Mouse (Mus musculus) midbrain, embryonic 16.5 days (tissue): ENCODE results near the gene Bcl11b. TPM values are rescaled to one million over a fixed set of nuclear protein-coding genes. Genes with fewer than 3 reads are reported as not detected.
A peak's percentile ranks its signal among the peaks of the same experiment; 100 is the strongest.

Source experiments
- ATAC-seq: fragments of 200-750 bp; cut with Nextera tagmentation; 2 replicates; pipeline ENCODE4 v1.8.0; 2017; ENCODE audit warnings: moderate TSS enrichment
- H3K27ac ChIP-seq: fragments of 300-500 bp; sonication (generic); 2 replicates; pipeline ENCODE4 v1.5.1; 2014; ENCODE audit warnings: mild to moderate bottlenecking, low read length, mixed read lengths
- H3K27me3 ChIP-seq: fragments of 300-500 bp; sonication (generic); 2 replicates; pipeline ENCODE4 v1.6.1; 2014; ENCODE audit warnings: low read depth, low read length, mixed read lengths; ENCODE audit not compliant: control insufficient read depth, insufficient read depth
- H3K36me3 ChIP-seq: fragments of 300-500 bp; sonication (generic); 2 replicates; pipeline ENCODE4 v1.6.1; 2014; ENCODE audit warnings: mild to moderate bottlenecking, low read length, moderate library complexity, mixed read lengths; ENCODE audit not compliant: control insufficient read depth, insufficient read depth
- H3K4me1 ChIP-seq: fragments of 300-500 bp; sonication (generic); 2 replicates; pipeline ENCODE4 v1.6.1; 2014; ENCODE audit warnings: mild to moderate bottlenecking, low read length, mixed read lengths; ENCODE audit not compliant: control insufficient read depth, insufficient read depth
- H3K4me2 ChIP-seq: fragments of 300-500 bp; sonication (generic); 2 replicates; pipeline ENCODE4 v1.6.1; 2014; ENCODE audit warnings: mild to moderate bottlenecking, low read length, mixed read lengths
- H3K4me3 ChIP-seq: fragments of 300-500 bp; sonication (generic); 2 replicates; pipeline ENCODE4 v1.5.1; 2014; ENCODE audit warnings: low read depth, mild to moderate bottlenecking, low read length, moderate library complexity, mixed read lengths
- H3K9ac ChIP-seq: fragments of 300-500 bp; sonication (generic); 2 replicates; pipeline ENCODE4 v1.6.1; 2014; ENCODE audit warnings: low read depth, low read length, mixed read lengths
- H3K9me3 ChIP-seq: fragments of 300-500 bp; sonication (generic); replicated peaks from 2 replicates; pipeline ENCODE4 v1.6.1; 2014; ENCODE audit warnings: mild to moderate bottlenecking, low read length, mixed read lengths; ENCODE audit not compliant: control insufficient read depth, poor library complexity, severe bottlenecking
- WGBS: fragments of 180-500 bp; shearing (Covaris S2); extraction: QIAGEN DNeasy Blood & Tissue Kit; methylation state at CpG from one replicate; pipeline ENCODE4 v1.1.7; 2014; 5-methylcytosine and 5-hydroxymethylcytosine counted together
- polyA plus RNA-seq: library from polyadenylated mRNA; unstranded; fragments of >200 nt; fragmentation: Nextera tagmentation; extraction: Ambion mirVana; gene quantifications from 2 replicates; pipeline ENCODE4 v1.2.1, GENCODE M21; 2015

Bcl11b gene
- polyA plus RNA-seq, 1 experiment from 2014 or later = 23.9 TPM

DNA sequence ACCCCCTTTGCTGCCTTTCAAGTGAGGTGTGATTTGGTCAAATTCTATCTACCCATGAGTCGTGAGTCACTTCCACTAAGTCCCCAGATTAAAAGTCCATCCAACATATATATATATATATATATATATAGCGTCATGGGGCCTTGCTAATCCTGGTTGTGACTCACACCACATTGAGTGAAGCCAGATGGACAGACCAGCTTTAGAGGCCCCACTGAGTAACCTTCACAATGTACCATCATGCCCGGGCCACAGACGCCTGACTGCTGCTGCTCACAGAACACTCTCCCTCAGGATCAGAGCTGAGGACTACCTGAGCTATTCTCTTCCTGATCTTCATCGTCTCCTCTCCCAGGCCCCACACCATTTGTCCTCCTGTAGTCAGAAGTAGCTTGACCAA lies 115.4 kb downstream of the Bcl11b start:
- H3K36me3 ChIP-seq = no peaks in the 10 kb centered on the region
- WGBS = 82% methylated on average over 5 of the region's 5 CpGs

DNA sequence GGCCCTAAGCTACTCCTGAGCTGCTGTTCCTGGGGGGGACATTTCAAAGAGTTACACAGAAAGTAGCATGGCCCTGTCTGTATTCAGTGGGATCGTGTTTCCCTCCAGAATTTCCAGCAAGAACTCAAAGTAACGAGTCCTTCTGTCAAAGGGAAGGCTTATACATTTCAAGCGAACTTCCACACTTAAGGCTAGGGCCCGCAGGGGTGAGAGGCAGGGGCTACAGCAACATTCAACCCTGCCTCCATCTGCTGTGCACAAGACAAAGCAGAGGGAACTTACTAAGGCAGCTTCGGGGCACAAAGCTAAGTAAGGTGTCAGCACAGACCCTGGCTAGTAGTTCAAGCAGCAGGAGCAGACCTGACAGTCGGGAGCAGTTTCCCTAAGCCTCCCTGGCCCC lies 115.8 kb downstream of the Bcl11b start:
- 59% methylated on average over 6 of the region's 6 CpGs for WGBS
- H3K27me3 ChIP-seq = no peaks in the 10 kb centered on the region
- no peak for ATAC-seq

More for the DNA sequence above, 115.4 kb downstream of the Bcl11b start:
- H3K4me2 ChIP-seq = no peak overlapping the region
- no peak overlapping the region for H3K4me3 ChIP-seq
- no peak overlapping the region for H3K9ac ChIP-seq
- no peak overlapping the region for H3K27ac ChIP-seq
- H3K27me3 ChIP-seq = no peaks in the 10 kb centered on the region
- no peaks in the 10 kb centered on the region for H3K9me3 ChIP-seq
- no peaks in the 10 kb centered on the region for H3K4me1 ChIP-seq
- no peak for ATAC-seq

DNA sequence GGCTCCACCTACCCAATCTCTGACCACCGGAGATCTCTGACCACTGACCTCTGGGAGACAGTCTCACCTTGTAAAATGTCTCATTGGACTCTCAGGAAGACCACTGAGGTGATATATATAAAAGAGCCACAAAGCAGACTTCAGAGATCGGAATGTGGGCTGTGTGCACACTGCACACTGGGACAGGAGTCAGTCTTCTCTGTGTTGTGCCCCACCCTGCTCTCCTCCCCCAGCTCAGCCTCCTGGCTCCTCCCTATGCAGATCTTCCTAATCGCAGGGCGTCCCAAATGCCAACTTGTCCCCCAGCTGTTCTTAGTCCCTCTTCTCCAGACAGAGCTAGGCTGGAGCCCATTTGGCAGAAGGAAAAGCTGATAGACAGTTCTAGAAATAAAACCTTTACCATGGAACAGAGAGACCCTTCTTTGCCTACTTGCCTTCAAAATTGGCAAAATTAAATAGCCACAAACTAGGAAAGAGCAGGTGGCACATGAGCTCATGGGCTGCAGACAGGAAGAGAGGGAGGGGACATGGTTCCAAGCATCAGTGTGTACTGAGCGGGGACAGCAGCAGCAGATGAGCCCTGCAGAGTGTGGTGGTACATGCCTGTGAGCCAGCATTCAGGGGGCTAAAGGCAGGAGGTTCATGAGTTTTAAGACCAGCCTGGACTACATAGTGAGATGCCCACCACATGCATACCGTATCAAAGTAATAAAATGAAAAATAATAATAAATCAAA lies 118.9 kb downstream of the Bcl11b start:
- 0 out of 2 replicates have a peak, but pooled peaks have one; percentile 42 for ATAC-seq
- Histone ChIP-seq H3K4me3 (no peak overlapping the region), H3K36me3 (no peaks in the 10 kb centered on the region), H3K27me3 (no peaks in the 10 kb centered on the region), H3K4me2 (no peak overlapping the region), H3K9me3 (no peaks in the 10 kb centered on the region), H3K4me1 (no peaks in the 10 kb centered on the region), H3K27ac (no peak overlapping the region), H3K9ac (no peak overlapping the region)
- 66% methylated on average over 6 of the region's 6 CpGs for WGBS

More for the DNA sequence above, 115.8 kb downstream of the Bcl11b start:
- Histone ChIP-seq H3K9me3 (no peaks in the 10 kb centered on the region), H3K9ac (no peak overlapping the region), H3K4me2 (no peak overlapping the region), H3K27ac (no peak overlapping the region), H3K36me3 (no peaks in the 10 kb centered on the region), H3K4me3 (no peak overlapping the region), H3K4me1 (no peaks in the 10 kb centered on the region)

DNA sequence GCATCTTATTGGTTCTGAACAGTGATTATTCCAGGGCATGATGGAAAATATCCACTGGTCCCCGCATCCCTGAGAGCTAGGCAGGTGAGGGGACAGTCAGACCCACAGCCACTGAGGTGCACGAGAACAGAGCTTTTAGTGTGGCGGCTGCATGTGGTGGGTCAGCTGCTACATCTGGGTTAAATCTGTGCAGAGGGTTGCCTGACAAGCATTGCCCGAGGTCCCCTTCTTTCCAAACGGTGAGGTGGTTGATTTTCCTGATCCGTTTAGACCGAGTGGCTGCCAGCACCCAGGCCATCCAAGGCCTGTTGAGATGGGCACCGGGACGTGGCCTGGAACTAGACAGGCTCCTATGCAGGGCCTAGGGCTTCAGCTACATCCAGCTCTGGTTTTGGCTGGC lies 121.7 kb downstream of the Bcl11b start:
- H3K4me3 ChIP-seq = no peak overlapping the region
- no peaks in the 10 kb centered on the region for H3K36me3 ChIP-seq
- H3K4me2 ChIP-seq = no peak overlapping the region
- no peaks in the 10 kb centered on the region for H3K27me3 ChIP-seq
- H3K4me1 ChIP-seq = no peaks in the 10 kb centered on the region
- no peak for ATAC-seq
- 90% methylated on average over 9 of the region's 9 CpGs for WGBS
- H3K9me3 ChIP-seq = no peaks in the 10 kb centered on the region; the same call in 1 of the 2 replicates
- no peak overlapping the region for H3K9ac ChIP-seq
- H3K27ac ChIP-seq = no peak overlapping the region

DNA sequence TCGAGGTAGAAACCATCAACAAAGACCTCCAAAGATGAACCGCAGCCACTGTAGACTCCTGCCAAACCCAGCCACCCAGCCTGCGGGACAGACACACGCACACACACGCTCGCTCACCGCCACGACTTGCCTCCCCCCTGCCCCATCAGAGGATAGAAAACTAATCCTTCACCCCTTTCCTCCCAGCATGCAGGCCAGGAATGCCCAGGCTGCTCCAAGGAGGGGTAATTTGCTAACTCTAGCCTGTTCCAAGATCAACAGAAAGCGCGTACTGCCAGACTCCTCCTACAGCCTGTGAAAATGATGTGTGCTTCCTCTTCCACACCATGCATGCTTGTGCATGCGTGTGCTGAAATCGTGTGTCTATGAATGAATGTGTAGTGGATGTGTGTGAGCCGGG lies 122.7 kb downstream of the Bcl11b start:
- WGBS = 77% methylated on average over 13 of the region's 13 CpGs
- no peak overlapping the region for H3K4me2 ChIP-seq
- no peaks in the 10 kb centered on the region for H3K4me1 ChIP-seq
- ATAC-seq = no peak
- no peaks in the 10 kb centered on the region; the same call in 1 of the 2 replicates for H3K9me3 ChIP-seq
- no peak overlapping the region for H3K9ac ChIP-seq
- H3K4me3 ChIP-seq = no peak overlapping the region
- H3K27ac ChIP-seq = no peak overlapping the region
- no peaks in the 10 kb centered on the region for H3K36me3 ChIP-seq
- no peaks in the 10 kb centered on the region for H3K27me3 ChIP-seq

DNA sequence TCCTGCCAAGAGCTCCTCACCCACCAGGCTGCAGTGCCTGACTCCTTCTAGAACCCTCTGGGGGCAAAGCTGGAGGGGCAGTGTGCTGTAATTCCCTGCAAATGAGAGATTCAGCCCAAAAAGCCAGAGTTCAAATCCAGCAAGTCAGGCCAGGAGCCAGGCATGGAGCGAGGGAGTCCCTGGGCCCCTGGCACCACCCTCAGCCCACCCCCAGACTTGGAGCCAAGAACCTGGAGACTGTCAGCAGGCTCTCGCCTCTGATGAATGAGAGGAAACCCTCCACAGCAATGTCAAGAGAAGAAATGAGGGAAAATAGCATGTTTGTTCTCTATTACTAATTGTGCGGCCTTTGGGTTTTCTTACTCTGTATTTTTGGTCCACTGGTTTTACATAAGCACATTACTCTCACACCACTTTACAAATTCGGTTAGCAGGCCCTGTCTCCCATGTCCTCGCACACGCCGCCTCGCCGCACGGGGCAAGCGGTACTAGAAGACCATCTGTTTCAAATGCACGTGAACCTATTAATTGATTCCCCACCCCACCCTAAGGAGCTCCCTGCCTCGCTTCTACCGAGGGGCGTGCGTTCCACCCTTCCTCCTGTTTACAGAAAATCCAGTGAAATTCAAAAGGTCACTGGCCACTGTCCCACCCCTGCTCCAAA lies 124.2 kb downstream of the Bcl11b start:
- WGBS = 82% methylated on average over 16 of the region's 16 CpGs
- H3K27ac ChIP-seq = no peak overlapping the region
- H3K4me3 ChIP-seq = no peak overlapping the region
- H3K27me3 ChIP-seq = no peaks in the 10 kb centered on the region
- ATAC-seq = no peak
- H3K4me2 ChIP-seq = no peak overlapping the region
- no peaks in the 10 kb centered on the region; the same call in 1 of the 2 replicates for H3K9me3 ChIP-seq
- H3K4me1 ChIP-seq = no peaks in the 10 kb centered on the region
- no peaks in the 10 kb centered on the region for H3K36me3 ChIP-seq
- H3K9ac ChIP-seq = no peak overlapping the region

DNA sequence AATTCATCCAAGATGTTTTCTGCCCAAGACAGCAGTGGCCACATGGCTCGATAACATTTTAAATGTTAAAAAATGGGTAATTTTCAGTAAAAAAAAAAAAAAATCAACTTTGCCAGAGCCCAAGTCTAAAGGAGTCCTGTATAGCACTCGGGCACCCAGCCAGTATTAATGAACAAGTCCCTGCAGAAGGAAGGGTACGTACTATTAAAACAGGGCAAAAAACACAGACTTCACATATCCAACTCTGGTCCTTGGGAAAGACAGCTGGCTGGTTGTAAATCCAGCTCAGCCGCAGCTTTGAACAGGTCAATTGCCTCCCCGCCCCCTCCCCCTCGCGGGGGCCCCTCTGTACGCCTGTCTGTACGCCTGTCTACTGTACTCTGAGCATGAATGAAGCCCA lies 127.2 kb downstream of the Bcl11b start:
- Histone ChIP-seq H3K4me3 (no peak overlapping the region), H3K4me2 (no peak overlapping the region), H3K9ac (no peak overlapping the region), H3K27ac (no peak overlapping the region), H3K4me1 (no peaks in the 10 kb centered on the region), H3K36me3 (no peaks in the 10 kb centered on the region), H3K27me3 (no peaks in the 10 kb centered on the region), H3K9me3 (no peaks in the 10 kb centered on the region; the same call in 1 of the 2 replicates)
- ATAC-seq = no peak
- WGBS = 77% methylated on average over 9 of the region's 9 CpGs

DNA sequence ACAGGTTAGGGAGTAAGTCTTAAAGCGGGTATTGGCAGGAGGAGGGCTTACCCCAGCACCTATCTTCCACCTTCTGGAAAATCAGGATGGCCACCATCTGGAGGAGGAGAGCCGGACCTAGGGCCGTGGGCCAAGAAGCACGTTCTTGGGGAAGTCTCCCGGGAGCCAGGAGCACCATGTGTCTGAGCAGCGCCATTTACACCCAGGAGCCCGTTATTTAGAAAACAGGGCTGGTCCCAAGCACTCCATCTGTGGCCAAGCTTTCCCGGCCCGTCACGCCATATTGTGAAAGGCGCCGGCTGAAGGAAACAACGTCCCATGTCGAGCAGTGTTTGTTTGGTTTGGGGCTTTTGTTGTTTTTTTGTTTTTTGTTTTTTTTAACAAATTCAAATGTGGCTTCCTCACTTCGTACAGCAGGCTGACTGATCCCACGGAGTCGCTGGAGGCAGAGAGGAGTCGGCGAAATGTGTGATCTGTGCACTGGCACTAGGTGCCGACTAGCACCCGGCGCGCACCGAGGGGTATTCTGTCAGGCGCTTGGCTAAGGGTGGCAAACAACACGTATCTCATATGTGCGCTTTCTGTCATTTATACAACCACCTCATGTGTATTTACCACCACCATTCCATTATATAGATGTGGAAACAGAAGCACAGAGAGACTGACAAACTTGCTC lies 128.8 kb downstream of the Bcl11b start:
- Histone ChIP-seq H3K27ac (no peak overlapping the region), H3K27me3 (no peaks in the 10 kb centered on the region), H3K4me3 (no peak overlapping the region), H3K36me3 (no peaks in the 10 kb centered on the region), H3K4me1 (no peaks in the 10 kb centered on the region), H3K9ac (no peak overlapping the region), H3K4me2 (no peak overlapping the region), H3K9me3 (no peaks in the 10 kb centered on the region; the same call in 1 of the 2 replicates)
- whole genome bisulfite sequencing = 88% methylated on average over 27 of the region's 27 CpGs
- ATAC-seq = no peak
